Mouse (Mus musculus) heart, adult 2 months (tissue): Measurements from ENCODE around the gene Tssk4.

Experiments
- CTCF ChIP-seq: fragments of 200-600 bp; IDR thresholded peaks from 2 replicates; pipeline ENCODE4 v1.8.1; 2022; ENCODE audit warnings: antibody characterized with exemption, mild to moderate bottlenecking, moderate library complexity
- EP300 ChIP-seq: fragments of 200-500 bp; IDR thresholded peaks from 2 replicates; pipeline ENCODE4 v1.6.1; 2011; ENCODE audit warnings: low read depth, low read length, control low read depth; ENCODE audit not compliant: insufficient read depth
- POLR2A ChIP-seq: fragments of 200-500 bp; IDR thresholded peaks from 2 replicates; pipeline ENCODE4 v1.6.1; 2011; ENCODE audit warnings: mild to moderate bottlenecking, low read depth, low read length, control low read depth; ENCODE audit not compliant: insufficient read depth

- TF ChIP-seq CTCF, result no peak; the same call in 1 of the 2 replicates
- TF ChIP-seq EP300, result peak; percentile 90; the same call in 1 of the 2 replicates
- peak; percentile 69 for TF ChIP-seq POLR2A
These were observed 46.1 kb upstream of the Tssk4 start for GRCm38 (mm10) chr14:55603633-55604576.
